9 mouse cellular contexts compared by ENCODE assay signal in genomic region chr1:132525832-132526231, GRCm38 (mm10). TPM values are rescaled to one million over a fixed set of nuclear protein-coding genes. Genes with fewer than 3 reads are reported as not detected.
A peak's percentile ranks its signal among the peaks of the same experiment; 100 is the strongest.
DNase-seq lines count a peak whose midpoint lies in the region; ATAC-seq and TF ChIP-seq lines count a peak whose summit lies in the region.
"Had no signal": no experiment of that assay in that cellular context is flagged by ENCODE, and none has a peak within 500 bp of the region (broad histone marks: within the 10 kb centered on the region; RNA-seq: fewer than 3 reads in every experiment).

No protein-coding gene starts in this region.

- no peak overlapping the region for H3K9ac ChIP-seq in embryonic facial prominence, embryonic 12.5 days
- peak overlapping the region; percentile 71 for H3K9ac ChIP-seq in hindbrain, embryonic 13.5 days
- peak overlapping the region; percentile 37; the same call in 1 of the 2 replicates for H3K9ac ChIP-seq in midbrain, embryonic 12.5 days (replicated peaks)

- H3K27ac ChIP-seq in bone marrow, adult 2 months (ENCODE audit: control insufficient read depth, insufficient read depth, low read depth, low read length, poor library complexity), result no peak overlapping the region
- no peak overlapping the region for H3K27ac ChIP-seq in embryonic facial prominence, embryonic 12.5 days
- H3K27ac ChIP-seq in hindbrain, embryonic 13.5 days, result peak overlapping the region; percentile 89
- H3K27ac ChIP-seq in midbrain, embryonic 12.5 days (replicated peaks), result peak overlapping the region; percentile 79

- no peak for TF ChIP-seq POLR2A in bone marrow, adult 2 months (IDR thresholded peaks at IDR 0.05; ENCODE audit: borderline replicate concordance, control insufficient read depth, low read depth, low read length)

- H3K4me1 ChIP-seq in bone marrow, adult 2 months (ENCODE audit: control insufficient read depth, insufficient read depth, low read length), result no peaks in the 10 kb centered on the region
- peaks cover 10% of the 10 kb centered on the region for H3K4me1 ChIP-seq in embryonic facial prominence, embryonic 12.5 days
- H3K4me1 ChIP-seq in hindbrain, embryonic 13.5 days (replicated peaks), result peaks cover 36% of the 10 kb centered on the region
- peaks cover 32% of the 10 kb centered on the region for H3K4me1 ChIP-seq in midbrain, embryonic 12.5 days

- peaks cover 4% of the 10 kb centered on the region; the same call in 1 of the 2 replicates for H3K27me3 ChIP-seq in embryonic facial prominence, embryonic 12.5 days
- H3K27me3 ChIP-seq in hindbrain, embryonic 13.5 days, result no peaks in the 10 kb centered on the region
- H3K27me3 ChIP-seq in midbrain, embryonic 12.5 days, result peaks cover 7% of the 10 kb centered on the region; the same call in 1 of the 2 replicates

- ATAC-seq in embryonic facial prominence, embryonic 12.5 days (ENCODE audit: insufficient number of reproducible peaks, insufficient read depth, low FRiP score, low TSS enrichment), result no peak
- ATAC-seq in hindbrain, embryonic 13.5 days (ENCODE audit: low FRiP score), result peak; percentile 33
- peak; percentile 16; the same call in 1 of the 2 replicates for ATAC-seq in midbrain, embryonic 12.5 days (ENCODE audit: low FRiP score, low read depth)

- no peaks in the 10 kb centered on the region for H3K36me3 ChIP-seq in embryonic facial prominence, embryonic 12.5 days
- H3K36me3 ChIP-seq in hindbrain, embryonic 13.5 days, result peaks cover 56% of the 10 kb centered on the region
- peaks cover 31% of the 10 kb centered on the region for H3K36me3 ChIP-seq in midbrain, embryonic 12.5 days

- 3% methylated on average over 10 of the region's 10 CpGs for WGBS in bone marrow, adult 2 months
- WGBS in embryonic facial prominence, embryonic 12.5 days, result 5% methylated on average over 10 of the region's 10 CpGs
- 6% methylated on average over 10 of the region's 10 CpGs for WGBS in hindbrain, embryonic 13.5 days
- 10% methylated on average over 10 of the region's 10 CpGs for WGBS in midbrain, embryonic 12.5 days

- peak; percentile 58 for DNase-seq in gastrocnemius, postnatal 10 days
- DNase-seq in gastrocnemius, postnatal 25 days, result no peak
- DNase-seq in left cerebral cortex, adult 18-20 months (ENCODE audit: low spot score in 2 of 2), result peak; percentile 80 to 92
- peak; percentile 50 to 64 for DNase-seq in right cerebral cortex, postnatal 36 days (ENCODE audit: low spot score in 2 of 2)

- H3K4me2 ChIP-seq in embryonic facial prominence, embryonic 12.5 days (replicated peaks), result 0 out of 2 replicates have a peak overlapping the region, but pooled peaks have one; percentile 9
- 0 out of 2 replicates have a peak overlapping the region, but pooled peaks have one; percentile 26 for H3K4me2 ChIP-seq in hindbrain, embryonic 13.5 days
- H3K4me2 ChIP-seq in midbrain, embryonic 12.5 days (replicated peaks), result peak overlapping the region; percentile 3; the same call in 1 of the 2 replicates

- H3K9me3 ChIP-seq in embryonic facial prominence, embryonic 12.5 days, result no peaks in the 10 kb centered on the region
- no peaks in the 10 kb centered on the region for H3K9me3 ChIP-seq in hindbrain, embryonic 13.5 days
- H3K9me3 ChIP-seq in midbrain, embryonic 12.5 days, result no peaks in the 10 kb centered on the region

- H3K4me3 ChIP-seq in bone marrow, adult 2 months (replicated peaks; ENCODE audit: control insufficient read depth, low read depth, low read length), result no peak overlapping the region
- no peak overlapping the region for H3K4me3 ChIP-seq in embryonic facial prominence, embryonic 12.5 days
- H3K4me3 ChIP-seq in hindbrain, embryonic 13.5 days, result no peak overlapping the region
- H3K4me3 ChIP-seq in midbrain, embryonic 12.5 days, result no peak overlapping the region
- H3K4me3 ChIP-seq: myocyte had no signal

- TF ChIP-seq CTCF in bone marrow, adult 2 months (IDR thresholded peaks at IDR 0.05; ENCODE audit: control insufficient read depth, insufficient read depth, low read length), result peak; percentile 46

RNA-seq across cellular contexts. Expression of gene Cntn2, which starts 17.2 kb away (rescaled TPM):
- under 1 TPM; 0.11 to 0.21 TPM for total RNA-seq in gastrocnemius, postnatal 10 days (2021)
- total RNA-seq in gastrocnemius, postnatal 25 days (2021), result under 1 TPM; 0.05 to 0.35 TPM
- polyA plus RNA-seq in bone marrow, adult 2 months (2011; ENCODE audit: insufficient read depth, insufficient read length, low replicate concordance, missing spikeins), result not detected in 2 replicates
- polyA plus RNA-seq in embryonic facial prominence, embryonic 12.5 days (2016; fragmentation: Nextera tagmentation; extraction: Ambion mirVana), result 18.7 and 23.0 TPM in 2 replicates
- polyA plus RNA-seq in hindbrain, embryonic 13.5 days (2015; fragmentation: Nextera tagmentation; extraction: Ambion mirVana), result 57.6 and 67.5 TPM in 2 replicates
- total RNA-seq in left cerebral cortex, adult 18-20 months (2021), result 10 to 100 TPM; 65.8 to 86.7 TPM
- 109 and 112 TPM in 2 replicates for polyA plus RNA-seq in midbrain, embryonic 12.5 days (2016; fragmentation: Nextera tagmentation; extraction: Ambion mirVana)
- polyA plus RNA-seq: myocyte had no signal

RNA-seq across cellular contexts. Expression of gene Tmem81, which starts 19.8 kb away (rescaled TPM):
- total RNA-seq in gastrocnemius, postnatal 10 days (2021), result 1 to 10 TPM; 1.3 to 1.9 TPM
- 1 to 10 TPM in 1 of 2 experiments, under 1 TPM in 1; 0.94 to 1.2 TPM for total RNA-seq in gastrocnemius, postnatal 25 days (2021)
- 6.3 and 12.1 TPM in 2 replicates for polyA plus RNA-seq in bone marrow, adult 2 months (2011; ENCODE audit: insufficient read depth, insufficient read length, low replicate concordance, missing spikeins)
- polyA plus RNA-seq in embryonic facial prominence, embryonic 12.5 days (2016; fragmentation: Nextera tagmentation; extraction: Ambion mirVana), result 1.7 and 1.8 TPM in 2 replicates
- 0.97 and 1.0 TPM in 2 replicates for polyA plus RNA-seq in hindbrain, embryonic 13.5 days (2015; fragmentation: Nextera tagmentation; extraction: Ambion mirVana)
- total RNA-seq in left cerebral cortex, adult 18-20 months (2021), result 1 to 10 TPM; 4.7 to 4.8 TPM
- polyA plus RNA-seq in midbrain, embryonic 12.5 days (2016; fragmentation: Nextera tagmentation; extraction: Ambion mirVana), result 1.4 and 1.7 TPM in 2 replicates

RNA-seq across cellular contexts. Expression of gene Rbbp5, which starts 48.7 kb away (rescaled TPM):
- 10 to 100 TPM; 19.6 to 20.3 TPM for total RNA-seq in gastrocnemius, postnatal 10 days (2021)
- 10 to 100 TPM; 17.6 to 21.4 TPM for total RNA-seq in gastrocnemius, postnatal 25 days (2021)
- polyA plus RNA-seq in bone marrow, adult 2 months (2011; ENCODE audit: insufficient read depth, insufficient read length, low replicate concordance, missing spikeins), result 24.8 and 25.5 TPM in 2 replicates
- polyA plus RNA-seq in embryonic facial prominence, embryonic 12.5 days (2016; fragmentation: Nextera tagmentation; extraction: Ambion mirVana), result 56.6 and 62.2 TPM in 2 replicates
- polyA plus RNA-seq in hindbrain, embryonic 13.5 days (2015; fragmentation: Nextera tagmentation; extraction: Ambion mirVana), result 47.8 and 48.0 TPM in 2 replicates
- total RNA-seq in left cerebral cortex, adult 18-20 months (2021), result 10 to 100 TPM; 59.5 to 61.4 TPM
- 61.4 and 62.0 TPM in 2 replicates for polyA plus RNA-seq in midbrain, embryonic 12.5 days (2016; fragmentation: Nextera tagmentation; extraction: Ambion mirVana)

Comparison
In these comparisons a context has a peak if more than half of its experiments do, and no peak if none do; other contexts are left out.
1. H3K27ac ChIP-seq: peak in hindbrain, embryonic 13.5 days (single experiment) and midbrain, embryonic 12.5 days (single experiment); none in bone marrow, adult 2 months (single experiment) and embryonic facial prominence, embryonic 12.5 days (single experiment).
2. RNA of gene Cntn2, which starts 17.2 kb away (polyA plus RNA-seq): 109 to 112 TPM in midbrain, embryonic 12.5 days, 57.6 to 67.5 TPM in hindbrain, embryonic 13.5 days and 18.7 to 23.0 TPM in embryonic facial prominence, embryonic 12.5 days; not detected in bone marrow, adult 2 months; every median in the first group is over 10 times any median in the second.
3. Peak in every context shown above with its lines, with median percentiles within 50 percentile points of each other: H3K4me2 ChIP-seq.